Mouse (Mus musculus) frontal cortex, postnatal 14 days (tissue): Measurements from ENCODE around the gene Hebp1.

Experiments
- DNase-seq, 2 experiments: peaks; one replicate each; pipeline ENCODE4 v3.0.0; 2022; ENCODE audit warnings: low spot score in 2 of 2

The Hebp1 gene

DNA sequence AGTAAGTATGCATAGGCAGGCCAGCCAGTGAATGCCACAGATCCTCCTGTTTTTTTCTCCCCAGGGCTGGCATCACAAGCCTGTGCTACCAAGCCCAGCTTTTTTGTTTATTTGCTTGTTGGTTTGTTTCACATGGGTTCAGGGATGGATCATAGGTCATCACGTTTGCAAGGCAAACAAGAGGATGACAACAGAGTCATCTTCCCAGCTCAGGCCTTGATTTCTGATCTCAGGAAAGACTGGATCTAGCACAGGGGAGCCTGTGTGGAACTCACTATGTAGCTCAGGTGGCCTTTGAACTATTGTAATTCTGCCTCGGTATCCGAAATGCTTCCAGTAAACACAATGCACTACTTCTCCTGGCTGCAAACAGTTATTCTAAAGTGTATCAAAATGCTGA, 35.5 kb downstream of the Hebp1 start:
- no peak for DNase-seq

GRCm38 (mm10) chr6:135161356-135161755, 36.5 kb downstream of the Hebp1 start:
- no peak for DNase-seq

DNA sequence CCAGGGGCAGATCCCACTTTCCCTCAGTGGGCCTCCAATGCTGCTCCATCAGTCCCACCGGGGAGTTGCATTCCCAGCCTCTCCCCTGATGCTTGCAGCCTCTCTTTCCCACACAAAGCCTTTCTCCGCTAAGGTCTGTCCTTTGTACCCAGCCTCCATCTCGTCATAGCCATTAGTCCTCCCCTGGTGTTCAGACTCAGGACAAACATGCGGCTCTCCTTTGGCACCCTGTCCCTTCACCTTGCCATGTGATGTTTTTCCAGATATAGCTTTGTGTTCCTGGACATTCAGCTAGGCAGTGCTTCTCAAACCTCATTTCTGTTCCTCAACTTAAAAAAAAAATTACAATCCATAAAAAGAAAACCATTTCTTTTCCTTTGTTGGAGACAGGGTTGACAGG, 39.3 kb downstream of the Hebp1 start:
- no peak for DNase-seq

DNA sequence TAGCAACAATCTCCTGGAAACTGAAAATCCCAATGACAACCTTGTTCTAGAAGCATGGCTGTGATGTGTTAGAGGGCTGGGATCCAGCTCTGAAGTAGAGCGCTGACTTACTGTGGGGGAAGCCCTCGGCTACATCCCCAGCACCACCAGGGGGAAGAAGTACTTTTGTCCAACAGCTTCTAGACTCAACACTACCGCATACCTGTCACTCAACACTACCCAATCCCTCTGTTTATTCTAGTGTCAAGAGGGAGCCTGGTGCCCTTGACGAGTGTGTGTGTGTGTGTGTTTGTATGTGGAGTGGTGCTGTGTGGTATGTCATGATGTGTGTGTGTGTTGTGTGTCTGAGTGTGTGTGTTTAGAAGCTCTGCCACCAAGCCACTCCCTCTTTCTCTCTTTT, 40.3 kb downstream of the Hebp1 start:
- DNase-seq, result no peak

DNA sequence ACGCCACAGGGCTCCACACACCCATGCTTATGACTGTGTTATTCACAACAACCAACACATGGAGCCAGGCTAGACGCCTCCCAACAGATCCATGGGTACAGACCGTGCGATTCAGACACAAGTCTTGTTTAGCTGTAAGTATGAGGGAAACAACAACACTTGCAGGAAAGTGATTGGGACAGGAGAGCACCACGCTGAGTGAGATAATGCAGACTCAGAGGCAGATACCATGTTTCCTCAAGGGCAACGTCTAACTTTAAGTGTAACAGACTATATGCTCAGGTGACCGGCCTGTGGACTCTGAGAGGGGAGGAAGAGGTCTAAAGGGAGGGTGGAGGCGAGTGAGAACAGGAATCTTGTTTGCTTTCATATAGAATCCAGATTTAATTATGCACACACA, 41.2 kb downstream of the Hebp1 start:
- DNase-seq, result no peak

DNA sequence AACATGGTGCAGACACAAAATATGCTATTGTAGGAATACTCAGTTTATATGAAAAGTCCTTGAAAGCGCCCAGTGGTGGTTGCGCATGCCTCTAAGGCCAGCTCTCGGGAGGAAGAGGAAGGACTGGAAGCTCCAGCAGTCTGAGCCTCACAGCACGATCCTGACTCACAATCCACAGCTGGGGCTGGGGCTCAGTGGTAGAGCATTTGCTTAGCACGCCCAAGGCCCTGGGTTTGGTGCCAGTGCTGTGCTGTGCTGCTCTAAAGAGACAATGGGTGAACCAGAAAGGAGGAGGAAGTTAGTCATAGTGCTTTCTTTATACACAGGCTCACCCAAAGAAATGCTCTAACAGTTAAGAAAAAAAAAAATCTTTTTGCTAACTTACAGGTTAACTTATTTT, 44.1 kb downstream of the Hebp1 start:
- DNase-seq, result no peak

DNA sequence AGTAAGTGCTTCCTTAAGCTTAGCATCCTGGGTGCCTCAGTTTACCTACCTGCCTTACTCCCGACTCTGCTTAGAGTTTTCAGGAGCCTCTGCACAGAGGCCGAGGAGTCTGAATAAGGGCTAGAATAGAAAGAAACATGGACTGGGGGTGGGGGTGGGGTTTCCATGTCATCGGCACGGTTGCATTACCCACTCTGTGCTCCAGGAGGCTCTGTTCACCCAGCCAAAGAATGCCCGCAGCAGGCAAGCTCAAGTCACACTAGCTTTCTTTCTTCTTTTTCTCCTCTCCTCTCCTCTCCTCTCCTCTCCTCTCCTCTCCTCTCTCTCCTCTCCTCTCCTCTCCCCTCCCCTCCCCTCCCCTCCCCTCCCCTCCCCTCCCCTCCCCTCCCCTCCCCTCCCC, 47.5 kb downstream of the Hebp1 start:
- no peak for DNase-seq

DNA sequence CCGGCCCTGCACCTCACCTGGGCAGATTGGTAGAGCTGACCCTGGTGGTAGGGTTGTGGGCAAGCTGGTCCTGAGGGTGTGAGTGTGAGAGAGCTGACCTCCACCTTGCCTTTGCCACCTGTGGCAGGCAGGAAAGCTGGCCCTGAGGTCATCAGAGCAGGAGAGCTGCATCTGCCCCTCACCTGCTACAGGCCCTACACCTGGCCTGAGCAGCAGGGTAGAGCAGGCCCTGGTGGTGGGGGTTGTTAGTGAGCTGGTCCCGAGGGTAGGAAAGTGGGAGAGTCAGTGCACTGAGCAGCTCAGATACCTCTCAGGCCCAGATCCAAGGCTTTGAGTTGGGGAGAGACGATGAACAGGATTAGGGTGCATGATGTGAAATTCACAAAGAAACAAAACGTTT, 48.1 kb downstream of the Hebp1 start:
- DNase-seq, result no peak

GRCm38 (mm10) chr6:135149175-135149574, 48.6 kb downstream of the Hebp1 start:
- no peak for DNase-seq

GRCm38 (mm10) chr6:135148506-135148905, 49.3 kb downstream of the Hebp1 start:
- no peak for DNase-seq

- no peak for DNase-seq
Measured at GRCm38 (mm10) chr6:135145976-135146375, 51.8 kb downstream of the Hebp1 start.

DNA sequence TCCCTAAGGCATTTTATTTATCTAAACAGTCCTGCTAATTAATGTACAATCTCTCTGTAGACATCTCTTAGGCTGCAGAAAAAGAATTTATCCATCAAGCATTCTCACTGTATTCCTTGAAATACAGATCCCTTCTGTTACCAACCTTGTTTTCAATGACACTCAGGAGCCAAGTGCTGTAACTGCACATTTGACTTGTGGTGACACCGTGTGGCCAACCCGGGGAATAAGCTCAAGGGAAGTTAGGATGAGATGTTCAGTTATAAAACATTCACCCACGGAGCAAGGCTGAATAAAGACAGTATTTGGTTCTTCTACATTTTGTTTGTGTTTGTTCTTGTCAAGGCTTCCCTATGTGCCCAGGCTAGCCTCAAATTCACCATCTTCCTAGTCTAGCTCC, 53.3 kb downstream of the Hebp1 start:
- DNase-seq, result no peak

- no peak for DNase-seq
Measured at GRCm38 (mm10) chr6:135143151-135143550, 54.7 kb downstream of the Hebp1 start.

DNA sequence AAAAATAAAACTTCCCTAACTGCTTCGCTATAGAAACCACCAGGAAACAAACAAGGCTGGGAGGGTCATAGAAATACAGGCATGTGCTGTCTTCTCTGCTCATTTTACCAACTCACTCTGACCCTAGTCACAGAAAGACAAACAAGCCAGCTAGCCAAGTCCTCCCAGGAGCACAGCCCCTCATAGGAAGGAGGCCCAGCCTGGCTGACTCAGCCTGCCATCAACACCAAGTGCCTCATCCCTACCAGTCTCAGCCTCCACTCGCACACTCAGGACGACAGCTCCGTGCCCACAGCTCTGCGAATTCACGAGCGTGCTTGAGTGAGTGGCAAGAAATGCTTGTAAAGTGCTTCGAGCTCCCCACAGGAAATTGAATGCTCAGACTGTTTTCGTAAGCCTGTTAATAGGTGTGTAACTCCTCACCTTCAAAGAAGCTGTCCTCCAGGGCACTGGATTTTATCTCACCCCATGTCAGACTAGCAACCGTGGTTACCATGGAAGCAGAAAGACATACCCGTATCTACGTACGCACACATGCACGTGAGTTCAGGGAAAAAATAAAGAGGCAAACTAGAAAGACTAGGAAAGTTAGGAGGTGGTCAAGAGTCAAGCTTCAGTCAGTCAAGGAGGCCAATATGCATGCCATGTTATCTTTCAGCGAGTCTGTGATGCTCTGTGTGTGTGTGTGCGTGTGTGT, 56.2 kb downstream of the Hebp1 start:
- DNase-seq, result no peak

- DNase-seq, result no peak
Measured at GRCm38 (mm10) chr6:135138746-135139145, 59.1 kb downstream of the Hebp1 start.

GRCm38 (mm10) chr6:135138207-135138606, 59.6 kb downstream of the Hebp1 start:
- no peak for DNase-seq

- no peak for DNase-seq
Measured at GRCm38 (mm10) chr6:135137736-135138135, 60.1 kb downstream of the Hebp1 start.

- DNase-seq, result no peak
Measured at GRCm38 (mm10) chr6:135136439-135137161, 61.2 kb downstream of the Hebp1 start.

DNA sequence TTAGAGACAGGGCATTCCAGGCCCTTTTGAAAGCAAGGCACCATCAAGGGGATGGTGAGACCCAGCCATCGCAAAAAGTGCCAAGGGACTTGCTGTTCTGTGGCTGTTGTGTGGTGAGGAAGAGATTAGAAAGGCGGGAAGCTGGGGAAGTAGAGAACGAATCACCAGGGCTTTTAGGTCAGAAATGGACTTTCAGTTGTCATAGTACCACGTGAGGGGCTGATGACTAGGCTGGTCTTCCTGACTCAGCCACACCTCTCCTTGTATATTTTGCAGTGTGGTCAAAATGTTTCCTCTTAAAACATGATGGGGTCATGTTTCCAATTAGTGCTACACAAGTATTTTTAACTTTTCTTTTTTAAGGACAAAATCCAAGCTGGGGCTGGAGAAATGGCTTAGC, 62.1 kb downstream of the Hebp1 start:
- DNase-seq, result no peak

GRCm38 (mm10) chr6:135133486-135133885, 64.3 kb downstream of the Hebp1 start:
- no peak for DNase-seq

DNA sequence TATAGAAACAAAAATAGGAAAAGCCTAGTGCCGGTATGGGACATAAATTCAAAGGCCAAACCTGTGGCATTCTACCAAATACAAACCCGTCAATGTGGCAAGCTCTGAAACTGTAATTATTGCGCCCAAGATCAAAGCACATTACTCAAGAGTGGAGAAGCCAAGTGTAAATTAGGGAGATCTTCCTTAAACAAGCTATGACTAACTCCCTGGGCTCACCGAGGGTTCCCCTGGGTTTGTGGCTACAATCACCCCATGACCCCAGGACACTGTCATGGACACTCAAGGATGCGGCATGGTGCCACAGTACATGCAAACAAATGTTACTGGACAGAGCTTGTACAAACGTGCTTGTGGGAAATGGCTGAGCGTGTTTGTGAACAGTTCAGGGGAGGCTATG, 64.7 kb downstream of the Hebp1 start:
- DNase-seq, result no peak

DNA sequence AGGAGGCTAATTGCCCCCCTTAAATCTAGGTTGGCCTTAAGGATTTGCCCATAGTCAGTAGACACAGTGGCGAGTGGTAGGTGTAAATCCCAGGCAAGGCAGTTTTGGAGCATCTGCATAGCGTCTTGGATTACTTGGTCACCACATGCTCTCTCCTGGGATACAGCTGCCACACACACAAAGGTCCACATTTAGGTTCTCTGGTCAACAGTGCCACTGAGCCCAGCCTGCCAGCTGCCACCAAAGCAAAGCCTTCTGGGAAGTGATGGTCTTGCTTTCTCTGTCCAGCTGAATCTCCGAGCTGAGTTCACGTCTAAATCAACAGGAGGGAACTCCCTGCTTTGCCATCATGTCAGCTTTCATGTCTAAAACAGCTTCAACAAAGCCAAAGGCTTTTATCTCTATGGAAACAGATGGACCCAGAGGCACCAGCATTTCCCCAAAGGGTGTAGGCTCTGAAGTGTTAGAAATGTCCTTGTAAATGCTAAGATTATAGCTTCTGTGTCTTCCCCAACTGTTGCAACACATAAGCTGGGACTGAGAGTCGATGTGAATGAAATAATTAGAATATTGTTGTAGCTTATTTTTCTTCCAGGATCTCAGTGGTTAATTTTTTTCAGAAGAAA, 73.0 kb downstream of the Hebp1 start:
- DNase-seq, result no peak

DNA sequence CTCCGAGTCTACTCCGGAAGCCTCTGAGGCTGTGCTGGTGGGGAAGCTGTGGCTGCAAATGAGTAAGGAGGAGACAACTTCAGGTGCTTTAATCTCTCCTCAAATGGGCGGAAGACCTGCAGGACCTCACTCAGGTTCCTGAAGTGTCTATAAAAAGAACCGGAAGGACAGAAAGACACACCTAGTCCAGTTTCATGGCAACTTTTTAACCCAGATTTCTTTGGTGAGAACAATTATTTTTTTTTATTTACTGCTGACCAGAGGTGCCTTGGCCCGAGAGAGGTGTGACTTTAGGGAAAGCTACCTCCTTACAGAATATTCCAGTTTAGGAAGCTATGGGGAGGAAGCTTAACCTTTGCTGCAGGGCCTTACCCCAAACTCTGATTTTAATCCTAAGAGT, 79.6 kb downstream of the Hebp1 start, which contains the start of gene Gprc5d:
Gene Gprc5d (minus strand): TSS at position 101 of the 400 bp plus-strand sequence.
- DNase-seq, result no peak
